Mouse (Mus musculus) neural tube, embryonic 10.5 days (tissue): ENCODE data around the gene Zfp11.
A peak's percentile ranks its signal among the peaks of the same experiment; 100 is the strongest.
"Not testable (repeated sequence)": the region's sequence is repeated elsewhere in the genome, so short reads cannot be mapped to it uniquely, and the experiment has no call there.

Experiments used
- DNase-seq: peaks from one replicate; pipeline ENCODE4 v3.0.0-alpha.2; 2017; ENCODE audit warnings: low spot score; ENCODE audit errors: extremely low spot score

Gene Zfp11

DNA sequence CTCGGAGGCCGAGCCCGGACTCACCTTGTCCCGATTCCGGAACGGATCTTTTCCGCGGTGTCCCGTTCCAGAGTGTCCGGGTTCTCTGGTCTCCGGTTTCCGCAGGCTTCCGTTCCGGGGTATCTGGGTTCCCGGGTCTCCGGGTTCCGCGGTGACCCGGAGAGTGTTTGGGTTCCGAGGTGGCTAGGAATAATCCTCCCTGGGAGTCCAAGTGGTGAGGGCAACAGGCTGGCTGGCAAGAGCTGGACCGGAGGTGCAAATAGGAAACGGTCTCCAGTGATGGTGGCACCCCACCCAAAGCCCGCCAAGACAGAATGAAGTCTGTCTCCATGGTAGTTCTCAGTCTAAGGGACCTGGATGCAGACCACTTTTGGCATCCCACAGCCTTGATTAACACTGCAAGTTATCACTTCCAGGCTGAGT lies at the start of gene Zfp11:
TSS of gene Zfp11 (minus strand) at position 64 of the 423 bp plus-strand sequence.
- peak; percentile 89 for DNase-seq

DNA sequence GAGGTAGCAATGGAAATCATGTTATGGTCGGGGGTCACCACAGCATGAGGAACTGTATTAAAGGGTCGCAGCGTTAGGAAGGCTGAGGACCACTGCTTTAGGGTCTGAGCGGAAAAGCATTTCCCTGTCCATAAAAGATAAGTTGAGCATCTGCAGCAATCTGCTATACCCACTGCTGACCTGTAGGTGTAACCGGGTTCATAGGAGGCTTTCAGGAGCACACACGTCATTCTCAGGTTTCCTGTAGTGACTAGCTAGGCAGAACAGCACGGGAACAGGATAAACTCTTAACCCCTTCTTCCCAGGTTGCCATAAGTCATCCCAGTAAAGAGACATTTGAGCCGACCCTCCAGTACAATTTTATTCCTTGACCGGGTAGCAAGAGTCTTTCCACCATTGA lies 47.1 kb upstream of the Zfp11 start:
- no peak for DNase-seq

DNA sequence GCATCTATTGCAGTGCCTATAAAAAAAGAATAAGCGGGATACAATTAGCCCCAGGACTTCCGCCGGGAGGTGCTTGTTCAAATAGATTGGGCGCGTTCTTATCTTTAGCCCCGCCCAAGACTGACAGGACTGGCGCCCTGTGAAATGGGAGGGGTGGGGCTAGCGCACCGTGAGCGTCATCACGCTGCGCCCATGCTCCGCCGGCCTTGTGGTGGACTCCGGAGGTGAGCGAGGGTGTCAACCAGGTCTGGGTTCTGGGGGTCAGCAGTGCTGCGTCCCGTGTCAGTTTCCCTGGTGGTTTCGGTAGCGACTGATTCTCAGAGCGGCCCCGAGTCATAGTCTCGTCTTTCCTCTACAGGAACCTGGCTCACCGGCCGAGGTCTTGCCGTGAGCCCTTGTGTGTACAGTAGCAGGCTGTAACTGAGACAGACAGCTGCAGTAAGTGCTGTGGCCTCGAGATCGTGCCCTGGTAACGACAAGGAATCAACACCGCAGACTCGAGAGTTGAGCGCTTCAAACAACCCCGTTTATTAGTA lies 45.5 kb upstream of the Zfp11 start, which contains the start of gene Mrps17:
TSS of gene Mrps17 (plus strand) at position 172 of the 536 bp plus-strand sequence.
- peak; percentile 90 for DNase-seq

DNA sequence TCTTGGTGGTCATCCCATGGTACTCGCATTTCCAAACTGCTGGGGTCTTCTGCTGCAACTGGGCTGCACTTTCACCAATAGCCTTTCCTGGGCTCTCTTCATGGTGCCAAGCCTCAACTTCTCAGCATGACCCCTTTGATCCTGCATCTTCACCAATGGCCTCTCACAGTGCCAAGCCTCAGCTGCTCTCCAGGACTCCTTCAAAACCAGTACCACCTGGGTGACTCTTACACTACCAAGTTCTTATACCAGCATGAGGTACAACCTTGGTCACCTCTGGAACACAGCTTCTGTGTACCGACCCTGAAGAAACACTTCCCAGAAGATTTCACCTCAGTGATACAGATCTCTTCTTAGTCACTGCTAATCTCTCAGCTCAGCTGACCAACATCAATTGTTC lies 38.5 kb upstream of the Zfp11 start, which contains the start of gene Sept14:
TSS of gene Sept14 (minus strand) at position 101 of the 400 bp plus-strand sequence.
- DNase-seq = no peak

DNA sequence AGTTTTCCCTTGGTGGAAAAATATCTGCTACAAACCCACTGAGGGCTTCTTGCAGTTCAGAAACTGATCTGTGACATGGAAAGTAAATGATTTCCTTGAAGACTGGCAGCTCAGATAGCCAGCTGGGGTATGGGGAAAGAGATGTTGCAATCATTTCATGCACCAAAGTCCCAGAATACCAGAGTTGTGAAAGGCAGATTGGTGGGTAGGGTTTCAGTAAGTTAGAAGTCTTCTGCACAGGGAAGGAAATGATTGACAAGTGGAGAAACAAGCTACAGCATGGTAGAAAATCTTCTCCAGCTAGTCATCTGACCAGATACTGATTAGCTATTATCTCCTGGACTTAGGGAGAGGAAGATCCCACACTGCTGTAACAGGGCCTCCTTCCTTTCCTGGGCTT lies 33.5 kb upstream of the Zfp11 start:
- DNase-seq = no peak

DNA sequence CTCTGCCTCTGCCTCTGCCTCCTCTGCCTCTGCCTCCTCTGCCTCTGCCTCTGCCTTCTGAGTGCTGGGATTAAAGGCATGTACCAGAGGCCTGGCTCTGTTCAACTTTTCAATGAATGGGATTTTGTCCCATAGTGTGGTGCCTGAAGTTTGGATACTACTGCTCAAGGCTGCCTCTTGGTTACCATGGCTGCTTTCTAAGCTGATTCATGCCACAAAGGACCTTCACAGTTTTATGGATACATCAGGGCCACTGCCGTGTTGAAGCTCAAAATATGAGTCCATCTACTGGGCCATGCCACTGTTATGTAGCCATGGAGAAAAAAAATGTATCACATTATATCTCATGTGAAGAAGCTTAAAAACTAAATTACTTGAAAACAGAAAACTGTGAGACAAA lies 31.8 kb upstream of the Zfp11 start:
- no peak for DNase-seq

DNA sequence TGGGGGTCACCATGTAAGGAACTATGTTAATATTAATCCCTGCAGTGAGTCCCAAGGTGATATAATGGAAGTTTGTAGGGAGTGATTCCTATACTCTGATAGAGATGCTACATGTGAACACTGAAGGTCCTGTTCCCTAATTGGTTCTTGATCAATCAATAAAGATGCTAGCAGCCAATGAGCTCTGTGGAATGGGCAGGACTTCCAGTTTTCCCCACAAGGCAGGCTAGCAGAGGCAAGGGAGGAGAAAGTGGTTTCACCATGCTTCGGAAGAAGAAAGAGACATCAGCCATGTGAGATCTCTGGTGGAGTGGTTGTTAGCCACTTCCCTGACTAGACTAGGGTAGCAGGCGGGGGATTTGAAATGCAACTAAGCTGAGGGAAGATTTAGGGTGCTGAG lies 30.6 kb upstream of the Zfp11 start:
- no peak for DNase-seq

DNA sequence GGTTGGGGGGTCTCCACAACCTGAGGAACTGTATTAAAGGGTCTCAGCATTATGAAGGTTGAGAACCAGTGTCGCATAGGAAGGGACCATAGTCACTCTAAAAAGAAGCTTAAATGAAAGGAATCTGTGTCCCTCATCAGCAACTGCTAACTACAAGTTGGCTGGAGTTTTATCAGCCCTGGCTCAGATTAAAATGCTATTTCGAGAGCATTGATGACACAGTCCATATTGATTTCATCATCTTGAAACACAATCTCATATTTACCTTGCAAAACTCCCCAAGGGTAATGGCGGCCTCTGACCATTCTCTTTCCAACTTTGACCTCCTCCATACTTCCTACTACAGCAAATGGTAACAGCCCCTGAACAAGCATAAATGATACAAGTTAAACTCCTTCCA lies 20.6 kb upstream of the Zfp11 start:
- no peak for DNase-seq

DNA sequence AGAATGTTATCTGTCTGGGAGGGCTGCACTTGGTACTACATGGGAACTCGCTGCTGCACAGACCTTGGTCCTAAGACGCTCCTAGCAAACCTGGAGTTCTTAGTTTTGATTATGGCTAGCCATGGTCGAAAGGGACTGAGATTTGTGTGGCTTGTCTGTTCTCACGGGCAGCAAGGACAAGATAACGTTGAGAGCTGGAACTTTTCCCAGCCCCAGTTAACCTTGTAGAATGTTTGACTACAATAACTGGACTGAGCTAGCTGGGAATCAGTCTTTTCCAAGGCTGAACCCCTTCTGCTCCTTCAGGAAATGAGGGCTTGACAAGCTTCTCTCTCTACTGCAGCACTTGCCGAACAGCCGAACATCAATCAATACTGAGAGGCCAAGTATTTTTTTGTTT lies 17.7 kb upstream of the Zfp11 start:
- DNase-seq = no peak

DNA sequence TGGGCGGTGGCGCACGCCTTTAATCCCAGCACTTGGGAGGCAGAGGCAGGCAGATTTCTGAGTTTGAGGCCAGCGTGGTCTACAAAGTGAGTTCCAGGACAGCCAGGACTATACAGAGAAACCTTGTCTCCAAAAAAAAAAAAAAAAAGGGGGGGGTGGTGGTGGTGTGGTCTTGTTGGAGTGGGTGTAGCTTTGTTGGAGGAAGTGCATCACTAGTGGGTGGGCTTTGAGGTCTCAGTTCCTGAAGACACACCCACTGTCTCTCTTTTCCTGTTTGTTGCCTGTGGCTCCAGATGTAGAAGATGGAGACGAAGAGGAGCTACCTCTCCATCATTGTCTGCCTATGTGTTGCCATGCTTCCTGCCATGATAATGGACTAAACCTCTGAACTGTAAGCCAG lies 15.2 kb upstream of the Zfp11 start:
- DNase-seq = not testable (repeated sequence)

DNA sequence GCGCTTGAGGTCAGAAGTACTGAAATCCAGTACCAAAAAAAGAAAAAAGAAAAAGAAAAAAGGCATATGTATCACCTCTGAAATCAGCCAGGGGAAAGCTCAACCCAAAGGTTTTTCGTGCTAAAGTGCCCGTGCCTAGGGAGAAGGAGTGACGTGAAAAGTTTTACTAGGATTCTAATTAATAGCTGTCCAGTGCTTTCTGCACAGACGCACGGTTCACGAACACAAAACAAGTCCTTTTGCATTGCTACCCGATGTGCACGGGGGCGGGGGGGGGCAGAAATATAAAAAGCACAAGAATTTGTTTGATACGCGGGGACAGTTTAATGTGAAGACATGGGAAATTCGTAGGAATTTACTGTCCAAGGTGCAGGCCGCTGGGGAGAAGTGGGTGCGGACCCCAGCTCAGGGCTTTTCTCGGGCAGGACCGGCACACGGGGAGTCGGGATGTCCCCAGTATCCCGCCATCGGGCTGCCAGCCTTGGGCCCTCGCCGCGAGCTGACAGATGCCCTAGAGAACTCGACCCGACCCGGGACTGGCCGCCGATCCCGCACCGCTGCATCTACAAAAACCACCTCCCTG lies 355 bp downstream of the Zfp11 start:
- no peak for DNase-seq

DNA sequence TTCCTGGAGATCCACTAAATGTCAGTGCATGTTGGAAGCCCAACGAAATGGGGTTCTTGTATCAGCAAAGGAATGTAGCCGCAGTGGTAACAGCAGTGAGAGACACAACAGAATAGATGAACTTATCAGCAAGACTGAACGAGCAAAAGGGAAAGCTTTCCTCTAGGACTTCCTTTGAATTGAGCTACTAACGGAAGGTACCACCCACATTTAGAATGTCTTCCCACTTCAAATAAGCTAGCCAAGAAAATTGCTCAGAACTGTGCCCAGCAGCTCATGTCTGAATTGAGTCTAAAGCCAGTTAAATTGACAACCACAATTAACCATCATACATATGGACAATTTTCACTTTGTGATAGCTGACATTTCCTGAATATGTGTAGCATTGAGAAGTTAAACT lies 2.0 kb downstream of the Zfp11 start:
- DNase-seq = no peak

DNA sequence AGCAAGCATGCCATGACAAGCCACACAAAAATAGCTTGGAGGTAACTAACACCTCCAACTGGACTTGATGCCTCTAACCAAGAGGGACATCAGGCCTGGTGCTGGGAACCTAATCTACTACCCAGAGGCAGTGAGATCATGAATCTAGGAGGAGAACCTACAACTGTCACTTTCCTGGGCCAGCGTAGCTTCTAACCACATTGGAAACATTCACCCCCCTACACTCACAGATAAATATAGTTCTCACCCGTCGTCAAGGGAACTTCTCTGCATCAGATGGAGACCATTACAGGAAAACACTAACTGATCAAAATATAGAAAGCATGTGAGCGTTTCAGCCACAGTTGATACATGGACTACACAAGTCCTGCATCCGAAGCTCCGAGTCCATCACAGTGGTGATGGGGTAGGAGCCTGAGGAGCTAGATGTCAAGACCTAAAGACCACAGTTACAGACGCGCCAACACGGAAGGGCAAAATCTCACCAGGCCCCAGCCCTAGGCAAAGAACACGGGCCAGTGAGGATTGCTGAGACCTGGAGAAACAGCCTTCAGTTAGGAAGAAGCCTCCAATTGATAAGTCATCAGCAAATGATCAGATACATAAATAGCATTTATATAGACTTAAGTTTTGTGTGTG lies 3.5 kb downstream of the Zfp11 start:
- no peak for DNase-seq

DNA sequence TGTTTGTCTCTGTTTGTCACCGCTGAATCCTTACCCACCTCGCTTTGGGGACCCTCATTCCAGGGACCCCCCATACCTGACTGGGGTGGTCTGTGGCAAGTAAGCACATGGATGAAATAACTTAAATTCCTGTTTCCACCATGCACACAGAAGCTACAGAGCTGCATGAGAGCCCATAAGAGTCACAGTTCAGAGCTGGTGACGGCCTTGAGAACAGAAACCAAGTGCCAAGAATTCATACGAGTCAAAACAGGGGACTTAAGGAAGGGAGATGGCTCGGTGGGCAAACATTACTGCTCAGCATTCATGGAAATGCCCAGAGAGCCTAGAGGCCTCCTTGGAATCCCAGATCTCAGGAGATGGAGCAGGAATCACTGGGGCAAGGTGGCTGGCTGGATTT lies 5.8 kb downstream of the Zfp11 start:
- peak; percentile 2 for DNase-seq

DNA sequence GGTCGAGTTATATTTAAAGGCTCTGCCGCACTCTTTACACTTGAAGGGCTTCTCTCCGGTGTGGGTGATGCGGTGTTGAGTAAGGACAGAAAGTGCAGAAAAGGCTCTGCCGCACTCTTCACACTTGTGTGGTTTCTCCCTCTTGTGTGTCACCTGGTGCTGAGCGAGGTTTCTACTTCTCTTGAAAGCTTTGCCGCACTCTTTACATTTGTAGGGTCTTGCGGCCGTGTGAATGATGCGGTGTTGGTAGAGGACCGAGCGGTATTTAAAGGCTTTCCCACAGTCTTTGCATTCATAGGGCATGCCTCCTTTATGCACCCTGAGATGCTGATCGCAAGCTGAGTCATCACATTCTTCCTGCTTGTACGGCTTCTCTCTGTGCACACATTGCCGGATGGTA lies 12.0 kb downstream of the Zfp11 start:
- no peak for DNase-seq

DNA sequence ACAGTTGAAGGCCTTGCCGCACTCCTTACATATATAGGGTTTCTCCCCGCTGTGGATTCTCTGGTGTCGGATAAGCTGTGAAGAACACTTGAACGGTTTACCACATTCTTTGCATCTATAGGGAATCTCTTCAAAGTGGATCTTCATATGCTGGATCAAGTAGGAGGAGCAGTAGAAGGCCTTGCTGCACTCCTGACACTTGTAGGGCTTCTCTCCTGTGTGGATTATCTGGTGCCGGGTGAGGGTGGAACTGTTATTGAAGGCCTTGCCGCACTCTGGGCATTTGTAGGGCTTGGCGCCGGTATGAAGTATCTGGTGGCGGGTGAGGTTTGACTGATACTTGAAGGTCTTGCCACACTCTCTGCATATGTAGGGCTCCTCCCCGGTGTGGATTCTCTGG lies 12.9 kb downstream of the Zfp11 start:
- DNase-seq = no peak

DNA sequence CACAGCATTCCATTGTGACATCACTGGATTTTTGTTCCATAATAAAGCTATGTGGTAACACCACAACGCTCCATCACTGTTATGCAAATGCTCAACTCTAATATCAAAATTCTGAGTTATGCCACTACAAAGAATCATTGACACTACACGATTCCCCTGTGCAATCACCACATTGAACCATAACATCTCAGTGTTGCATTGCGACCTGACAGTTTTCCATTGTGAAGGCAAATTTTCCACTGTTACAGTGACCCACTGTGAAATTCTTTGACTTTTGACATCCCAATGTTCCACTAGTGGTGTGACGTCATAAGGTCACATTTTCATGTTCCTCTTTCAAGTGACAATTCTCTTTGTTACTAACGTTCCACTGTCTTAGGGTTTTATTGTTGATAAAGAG lies 19.0 kb downstream of the Zfp11 start:
- DNase-seq = no peak

DNA sequence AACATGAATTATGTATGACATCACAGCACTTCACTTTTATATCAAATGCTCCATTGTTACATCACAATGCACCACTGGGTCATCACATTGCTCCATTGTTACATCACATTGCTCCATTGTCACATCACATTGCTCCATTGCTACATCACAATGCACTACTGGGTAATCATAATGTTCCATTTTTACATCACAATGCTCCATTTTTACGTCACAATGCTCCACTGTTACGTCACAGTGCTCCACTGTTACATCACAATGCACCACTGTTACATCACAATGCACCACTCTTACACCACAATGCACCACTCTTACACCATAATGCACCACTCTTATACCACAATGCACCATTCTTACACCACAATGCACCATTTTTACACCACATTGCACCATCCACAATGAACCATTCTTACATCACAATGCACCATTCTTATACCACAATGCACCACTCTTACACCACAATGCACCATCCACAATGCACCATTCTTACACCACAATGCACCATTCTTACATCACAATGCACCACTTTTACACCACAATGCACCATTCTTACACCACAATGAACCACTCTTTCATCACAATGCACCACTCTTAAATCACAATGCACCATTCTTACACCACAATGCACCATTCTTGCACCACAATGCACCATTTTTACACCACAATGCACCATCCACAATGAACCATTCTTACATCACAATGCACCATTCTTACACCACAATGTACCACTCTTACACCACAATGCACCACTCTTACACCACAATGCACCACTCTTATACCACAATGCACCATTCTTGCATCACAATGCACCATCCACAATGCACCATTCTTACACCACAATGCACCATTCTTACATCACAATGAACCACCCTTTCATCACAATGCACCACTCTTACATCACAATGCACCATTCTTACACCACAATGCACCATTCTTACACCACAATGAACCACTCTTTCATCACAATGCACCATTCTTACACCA lies 37.3 kb downstream of the Zfp11 start:
- not testable (repeated sequence) for DNase-seq

DNA sequence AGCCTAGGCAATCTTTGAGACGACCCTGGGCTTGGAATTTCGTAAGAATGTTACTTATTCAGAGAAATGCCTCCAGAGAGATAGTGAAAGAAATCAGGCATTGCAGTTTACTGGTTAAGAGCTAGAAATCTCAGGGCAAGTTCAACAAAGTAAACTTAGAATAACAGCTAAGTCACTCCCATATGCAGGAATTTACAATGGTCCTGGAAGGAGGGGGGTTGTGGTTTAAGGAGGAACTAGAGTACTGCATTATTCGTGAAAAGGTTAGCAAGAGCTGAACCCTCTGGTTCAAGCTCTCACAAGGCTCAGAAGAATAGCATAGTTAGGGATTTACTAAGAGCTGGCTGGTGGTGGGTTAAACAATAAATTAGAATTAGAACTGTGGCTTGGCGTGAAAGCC lies 43.3 kb downstream of the Zfp11 start:
- not testable (repeated sequence) for DNase-seq

DNA sequence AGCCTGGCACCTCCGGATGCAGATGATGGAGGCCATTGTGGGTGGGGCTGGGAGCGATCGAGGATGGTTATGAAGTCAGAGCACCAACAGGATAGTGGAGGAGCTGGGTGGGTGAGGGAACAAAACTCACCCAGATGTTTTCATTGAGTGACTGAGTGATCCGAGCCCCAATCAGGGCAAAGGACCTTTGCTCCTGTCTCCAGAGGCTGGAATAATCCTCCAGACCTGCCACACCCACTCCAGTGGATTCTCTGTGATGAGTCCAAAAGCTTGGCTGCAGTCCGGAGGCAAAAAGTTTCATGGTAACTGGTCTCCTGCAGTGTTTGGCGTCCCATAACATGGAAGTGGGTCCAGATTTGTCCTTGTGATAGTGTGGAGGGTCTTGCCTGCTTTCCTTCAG lies 43.8 kb downstream of the Zfp11 start:
- DNase-seq = no peak

DNA sequence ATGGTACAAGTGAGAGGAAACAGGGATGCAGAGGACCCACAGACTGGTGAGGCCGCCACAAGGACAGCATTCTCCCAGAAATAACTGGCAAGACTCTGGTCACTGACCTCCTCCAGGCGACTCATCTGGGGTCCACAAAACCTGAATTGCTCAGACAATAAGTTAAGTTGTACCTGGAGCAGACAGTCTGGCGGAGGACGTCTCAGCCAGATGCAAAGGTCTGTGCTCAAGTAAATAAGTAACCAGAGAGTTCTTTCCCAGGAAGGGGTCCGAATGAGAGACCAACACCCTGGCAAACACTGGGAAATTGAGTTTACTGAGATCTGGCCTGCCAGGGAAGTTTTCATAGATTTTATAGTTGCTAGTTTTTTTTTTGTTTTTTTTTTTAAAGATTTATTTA lies 48.5 kb downstream of the Zfp11 start:
- no peak for DNase-seq

DNA sequence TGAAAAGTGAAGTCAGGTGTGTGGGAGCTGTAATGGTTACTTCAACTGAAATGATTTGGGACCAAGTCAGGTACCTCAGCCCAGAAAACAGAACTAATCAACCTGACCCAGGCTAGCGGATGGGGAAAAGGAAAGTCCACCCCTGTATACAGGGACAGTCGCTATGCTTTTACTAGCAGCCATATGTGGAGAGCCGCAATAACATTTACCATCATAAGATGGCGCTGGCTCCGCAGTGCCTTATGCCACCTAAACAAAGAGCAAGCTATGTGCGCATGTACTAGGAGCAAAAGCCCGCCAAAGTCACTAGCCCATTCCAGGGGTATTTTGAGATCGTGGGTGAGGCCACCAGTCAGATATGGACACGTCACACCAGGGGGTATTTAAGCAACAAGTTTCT lies 49.3 kb downstream of the Zfp11 start:
- not testable (repeated sequence) for DNase-seq
